In the genomic region with DNA sequence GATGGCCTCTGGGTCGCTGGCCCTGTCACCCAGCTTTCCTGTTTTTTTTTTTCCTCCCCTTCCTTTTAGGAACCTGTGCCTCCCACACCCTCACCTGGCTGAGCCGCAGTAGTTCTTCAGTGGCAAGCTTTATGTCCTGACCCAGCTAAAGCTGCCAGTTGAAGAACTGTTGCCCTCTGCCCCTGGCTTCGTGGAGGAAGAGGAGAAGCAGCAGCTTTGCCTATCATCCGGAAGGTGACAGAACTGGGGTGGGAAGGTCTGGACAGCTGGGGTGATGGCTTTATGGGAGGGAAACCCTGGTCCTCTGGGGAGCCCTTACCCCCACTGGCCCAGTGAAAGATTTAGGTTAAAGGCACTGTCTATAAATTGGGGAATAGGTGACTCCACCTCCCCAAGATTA, we compare ENCODE assay signal across 11 mouse cellular contexts. TPM values are rescaled to one million over a fixed set of nuclear protein-coding genes. Genes with fewer than 3 reads are reported as not detected.
A peak's percentile ranks its signal among the peaks of the same experiment; 100 is the strongest.
DNase-seq lines count a peak whose midpoint lies in the region; ATAC-seq and TF ChIP-seq lines count a peak whose summit lies in the region.
"Had no signal": no experiment of that assay in that cellular context is flagged by ENCODE, and none has a peak within 500 bp of the region (broad histone marks: within the 10 kb centered on the region; RNA-seq: fewer than 3 reads in every experiment).

No protein-coding gene starts in this region.

- H3K36me3 ChIP-seq in heart, embryonic 14.5 days (ENCODE audit: control insufficient read depth, insufficient read depth, low read length), result peaks cover 31% of the 10 kb centered on the region
- H3K36me3 ChIP-seq in midbrain, embryonic 10.5 days, result peaks cover 15% of the 10 kb centered on the region
- H3K36me3 ChIP-seq in midbrain, embryonic 13.5 days, result peaks cover 19% of the 10 kb centered on the region
- peaks cover 3% of the 10 kb centered on the region; the same call in 1 of the 2 replicates for H3K36me3 ChIP-seq in limb, embryonic 11.5 days (ENCODE audit: control insufficient read depth, insufficient read depth, low read length)
- no peaks in the 10 kb centered on the region for H3K36me3 ChIP-seq in stomach, postnatal 0 days (ENCODE audit: control insufficient read depth, insufficient read depth, low read length)

- H3K9me3 ChIP-seq in heart, embryonic 14.5 days (ENCODE audit: control insufficient read depth, low read length), result no peaks in the 10 kb centered on the region
- H3K9me3 ChIP-seq in midbrain, embryonic 10.5 days (replicated peaks), result no peaks in the 10 kb centered on the region
- H3K9me3 ChIP-seq in midbrain, embryonic 13.5 days, result no peaks in the 10 kb centered on the region
- no peaks in the 10 kb centered on the region for H3K9me3 ChIP-seq in limb, embryonic 11.5 days (ENCODE audit: control insufficient read depth, low read length)
- no peaks in the 10 kb centered on the region for H3K9me3 ChIP-seq in stomach, postnatal 0 days (ENCODE audit: control insufficient read depth, low read length)

- H3K27me3 ChIP-seq in heart, embryonic 14.5 days (ENCODE audit: control insufficient read depth, insufficient read depth, low read length), result no peaks in the 10 kb centered on the region
- H3K27me3 ChIP-seq in midbrain, embryonic 10.5 days (ENCODE audit: low read depth, poor library complexity, severe bottlenecking), result peaks cover 15% of the 10 kb centered on the region
- H3K27me3 ChIP-seq in midbrain, embryonic 13.5 days, result peaks cover 4% of the 10 kb centered on the region
- H3K27me3 ChIP-seq in limb, embryonic 11.5 days (ENCODE audit: control insufficient read depth, insufficient read depth, low read length), result no peaks in the 10 kb centered on the region
- no peaks in the 10 kb centered on the region for H3K27me3 ChIP-seq in stomach, postnatal 0 days (ENCODE audit: control insufficient read depth, insufficient read depth, low read length)

- peak overlapping the region in 1 of 2 experiments; percentile 96; a peak in 1 of 4 replicates for H3K4me3 ChIP-seq in heart, embryonic 14.5 days (ENCODE audit: control insufficient read depth in 1 of 2, insufficient read depth in 1 of 2, low read depth in 1 of 2, low read length in 2 of 2)
- peak overlapping the region; percentile 76; the same call in 1 of the 2 replicates for H3K4me3 ChIP-seq in midbrain, embryonic 10.5 days
- H3K4me3 ChIP-seq in midbrain, embryonic 13.5 days (replicated peaks), result no peak overlapping the region
- H3K4me3 ChIP-seq in limb, embryonic 11.5 days (ENCODE audit: low read depth, low read length), result 0 out of 2 replicates have a peak overlapping the region, but pooled peaks have one; percentile 1
- H3K4me3 ChIP-seq in stomach, postnatal 0 days (ENCODE audit: low read depth, low read length), result peak overlapping the region; percentile 69

- peaks cover 28 to 43% of the 10 kb centered on the region in 2 experiments for H3K4me1 ChIP-seq in heart, embryonic 14.5 days (ENCODE audit: control insufficient read depth in 2 of 2, insufficient read depth in 2 of 2, low read length in 2 of 2)
- peaks cover 52% of the 10 kb centered on the region for H3K4me1 ChIP-seq in midbrain, embryonic 10.5 days
- H3K4me1 ChIP-seq in midbrain, embryonic 13.5 days (replicated peaks), result peaks cover 44% of the 10 kb centered on the region
- peaks cover 25% of the 10 kb centered on the region for H3K4me1 ChIP-seq in limb, embryonic 11.5 days (ENCODE audit: control insufficient read depth, insufficient read depth, low read length)
- peaks cover 7% of the 10 kb centered on the region; the same call in 1 of the 2 replicates for H3K4me1 ChIP-seq in stomach, postnatal 0 days (replicated peaks; ENCODE audit: control insufficient read depth, insufficient read depth)

- H3K4me2 ChIP-seq in heart, embryonic 14.5 days (ENCODE audit: low read length), result peak overlapping the region; percentile 91
- no peak overlapping the region for H3K4me2 ChIP-seq in midbrain, embryonic 13.5 days (replicated peaks)
- peak overlapping the region; percentile 96; the same call in 1 of the 2 replicates for H3K4me2 ChIP-seq in limb, embryonic 11.5 days (ENCODE audit: low read depth, severe bottlenecking)
- H3K4me2 ChIP-seq in stomach, postnatal 0 days (replicated peaks; ENCODE audit: low read depth), result peak overlapping the region; percentile 95

- TF ChIP-seq EP300 in stomach, postnatal 0 days (optimal IDR thresholded peaks at IDR 0.05), result no peak

- no peak for DNase-seq in heart, postnatal 14 days
- DNase-seq in midbrain, embryonic 10.5 days (ENCODE audit: low spot score), result no peak
- DNase-seq in limb, embryonic 11.5 days (ENCODE audit: low spot score), result no peak
- no peak for DNase-seq in stomach, postnatal 0 days (ENCODE audit: low spot score)
- no peak for DNase-seq in adrenal gland, adult 8-10 months
- DNase-seq in layer of hippocampus, postnatal 10 days (ENCODE audit: low spot score in 2 of 2), result no peak

- ATAC-seq in heart, embryonic 14.5 days (ENCODE audit: insufficient number of reproducible peaks, insufficient read depth, low FRiP score, low read depth), result no peak
- ATAC-seq in midbrain, embryonic 13.5 days, result no peak
- no peak for ATAC-seq in limb, embryonic 11.5 days (ENCODE audit: insufficient number of reproducible peaks, low FRiP score, low TSS enrichment, low read depth)
- ATAC-seq in stomach, postnatal 0 days (ENCODE audit: low FRiP score, low TSS enrichment), result no peak

- H3K27ac ChIP-seq in heart, embryonic 14.5 days (replicated peaks in 1 of 2; ENCODE audit: control insufficient read depth in 1 of 2, insufficient read depth in 1 of 2, low read depth in 2 of 2, low read length in 2 of 2), result peak overlapping the region in 1 of 2 experiments; percentile 97; a peak in 3 of 4 replicates
- no peak overlapping the region for H3K27ac ChIP-seq in midbrain, embryonic 10.5 days (replicated peaks)
- no peak overlapping the region for H3K27ac ChIP-seq in midbrain, embryonic 13.5 days
- peak overlapping the region; percentile 30; the same call in 1 of the 2 replicates for H3K27ac ChIP-seq in limb, embryonic 11.5 days (replicated peaks; ENCODE audit: low read depth, low read length)
- H3K27ac ChIP-seq in stomach, postnatal 0 days (replicated peaks), result peak overlapping the region; percentile 96; the same call in 1 of the 2 replicates

- 68% methylated on average over 4 of the region's 4 CpGs for WGBS in heart, embryonic 14.5 days
- WGBS in midbrain, embryonic 10.5 days, result 79% methylated on average over 4 of the region's 4 CpGs
- 77% methylated on average over 4 of the region's 4 CpGs for WGBS in midbrain, embryonic 13.5 days
- 55% methylated on average over 4 of the region's 4 CpGs for WGBS in limb, embryonic 11.5 days
- WGBS in stomach, postnatal 0 days, result 58% methylated on average over 4 of the region's 4 CpGs

- peak overlapping the region; percentile 30 for H3K9ac ChIP-seq in heart, embryonic 14.5 days (ENCODE audit: low read length)
- H3K9ac ChIP-seq in midbrain, embryonic 13.5 days (replicated peaks), result no peak overlapping the region
- H3K9ac ChIP-seq in limb, embryonic 11.5 days (ENCODE audit: low read length), result no peak overlapping the region
- 0 out of 2 replicates have a peak overlapping the region, but pooled peaks have one; percentile 8 for H3K9ac ChIP-seq in stomach, postnatal 0 days (ENCODE audit: low read length)

- TF ChIP-seq CTCF in stomach, postnatal 0 days (IDR thresholded peaks at IDR 0.05; ENCODE audit: low read depth), result no peak

- intact Hi-C loops in heart, postnatal 14 days (cut with DNase I), result no loop called here

RNA-seq across cellular contexts. Expression of a gene that starts 2.1 kb away (rescaled TPM):
- polyA plus RNA-seq in heart, embryonic 14.5 days (2014; fragmentation: Nextera tagmentation; extraction: Ambion mirVana), result 10.3 and 13.4 TPM in 2 replicates
- 10 to 100 TPM; 11.8 to 11.9 TPM for total RNA-seq in heart, postnatal 14 days (2021)
- 10.2 and 10.6 TPM in 2 replicates for polyA plus RNA-seq in midbrain, embryonic 10.5 days (2016; fragmentation: Nextera tagmentation; extraction: Ambion mirVana)
- 2.0 and 2.5 TPM in 2 replicates for polyA plus RNA-seq in midbrain, embryonic 13.5 days (2015; fragmentation: Nextera tagmentation; extraction: Ambion mirVana)
- polyA plus RNA-seq in limb, embryonic 11.5 days (2014; fragmentation: Nextera tagmentation; extraction: Ambion mirVana), result 10.4 and 11.3 TPM in 2 replicates
- polyA plus RNA-seq in stomach, postnatal 0 days (2015; fragmentation: Nextera tagmentation; extraction: Ambion mirVana), result 16.0 and 17.2 TPM in 2 replicates
- 10 to 100 TPM; 10.1 to 16.7 (median 13.1) TPM for total RNA-seq in adrenal gland, adult 8-10 months (2022)
- total RNA-seq in layer of hippocampus, postnatal 10 days (2021), result under 1 TPM; 0.31 to 0.73 TPM
- polyA plus RNA-seq: G1E had no signal

RNA-seq across cellular contexts. Expression of a gene that starts 9.1 kb away (rescaled TPM):
- polyA plus RNA-seq in heart, embryonic 14.5 days (2014; fragmentation: Nextera tagmentation; extraction: Ambion mirVana), result 3.1 and 3.7 TPM in 2 replicates
- total RNA-seq in heart, postnatal 14 days (2021), result 10 to 100 TPM in 1 of 2 experiments, 1 to 10 TPM in 1; 9.2 to 10.3 TPM
- 5.7 and 7.5 TPM in 2 replicates for polyA plus RNA-seq in midbrain, embryonic 10.5 days (2016; fragmentation: Nextera tagmentation; extraction: Ambion mirVana)
- polyA plus RNA-seq in midbrain, embryonic 13.5 days (2015; fragmentation: Nextera tagmentation; extraction: Ambion mirVana), result 6.8 and 8.1 TPM in 2 replicates
- polyA plus RNA-seq in limb, embryonic 11.5 days (2014; fragmentation: Nextera tagmentation; extraction: Ambion mirVana), result 3.3 and 3.4 TPM in 2 replicates
- polyA plus RNA-seq in stomach, postnatal 0 days (2015; fragmentation: Nextera tagmentation; extraction: Ambion mirVana), result 2.6 and 2.7 TPM in 2 replicates
- 10 to 100 TPM; 19.3 to 21.7 (median 20.2) TPM for total RNA-seq in adrenal gland, adult 8-10 months (2022)
- total RNA-seq in layer of hippocampus, postnatal 10 days (2021), result 10 to 100 TPM; 18.7 to 18.9 TPM

RNA-seq across cellular contexts. Expression of a gene that starts 23.0 kb away (rescaled TPM):
- 46.8 and 48.2 TPM in 2 replicates for polyA plus RNA-seq in heart, embryonic 14.5 days (2014; fragmentation: Nextera tagmentation; extraction: Ambion mirVana)
- 10 to 100 TPM; 84.8 to 93.3 TPM for total RNA-seq in heart, postnatal 14 days (2021)
- 67.3 and 72.2 TPM in 2 replicates for polyA plus RNA-seq in midbrain, embryonic 10.5 days (2016; fragmentation: Nextera tagmentation; extraction: Ambion mirVana)
- 58.2 and 61.8 TPM in 2 replicates for polyA plus RNA-seq in midbrain, embryonic 13.5 days (2015; fragmentation: Nextera tagmentation; extraction: Ambion mirVana)
- 111 and 123 TPM in 2 replicates for polyA plus RNA-seq in limb, embryonic 11.5 days (2014; fragmentation: Nextera tagmentation; extraction: Ambion mirVana)
- 15.8 and 16.0 TPM in 2 replicates for polyA plus RNA-seq in stomach, postnatal 0 days (2015; fragmentation: Nextera tagmentation; extraction: Ambion mirVana)
- total RNA-seq in adrenal gland, adult 8-10 months (2022), result 100 to 1,000 TPM; 155 to 170 (median 167) TPM
- total RNA-seq in layer of hippocampus, postnatal 10 days (2021), result 100 to 1,000 TPM; 113 to 123 TPM

RNA-seq across cellular contexts. Expression of a gene that starts 24.2 kb away (rescaled TPM):
- not detected in 2 replicates for polyA plus RNA-seq in heart, embryonic 14.5 days (2014; fragmentation: Nextera tagmentation; extraction: Ambion mirVana)
- total RNA-seq in heart, postnatal 14 days (2021), result not detected
- polyA plus RNA-seq in midbrain, embryonic 10.5 days (2016; fragmentation: Nextera tagmentation; extraction: Ambion mirVana), result not detected in 2 replicates
- 0.07 TPM in 1 of 2 replicates, not detected in the other for polyA plus RNA-seq in midbrain, embryonic 13.5 days (2015; fragmentation: Nextera tagmentation; extraction: Ambion mirVana)
- polyA plus RNA-seq in limb, embryonic 11.5 days (2014; fragmentation: Nextera tagmentation; extraction: Ambion mirVana), result 0.52 TPM in 1 of 2 replicates, not detected in the other
- polyA plus RNA-seq in stomach, postnatal 0 days (2015; fragmentation: Nextera tagmentation; extraction: Ambion mirVana), result 17.8 and 19.7 TPM in 2 replicates
- total RNA-seq in adrenal gland, adult 8-10 months (2022), result under 1 TPM in 3 of 4 experiments, not detected in 1; 0.31 to 0.41 (median 0.38) TPM
- total RNA-seq in layer of hippocampus, postnatal 10 days (2021), result under 1 TPM; 0.49 to 0.64 TPM
- total RNA-seq: hematopoietic stem cell, adult 5-6 weeks; left cerebral cortex, postnatal 25 days had no signal

RNA-seq across cellular contexts. Expression of a gene that starts 41.1 kb away (rescaled TPM):
- polyA plus RNA-seq in heart, embryonic 14.5 days (2014; fragmentation: Nextera tagmentation; extraction: Ambion mirVana), result 27.8 and 32.4 TPM in 2 replicates
- 10 to 100 TPM; 24.8 to 31.9 TPM for total RNA-seq in heart, postnatal 14 days (2021)
- 69.6 and 70.2 TPM in 2 replicates for polyA plus RNA-seq in midbrain, embryonic 10.5 days (2016; fragmentation: Nextera tagmentation; extraction: Ambion mirVana)
- 27.5 and 31.5 TPM in 2 replicates for polyA plus RNA-seq in midbrain, embryonic 13.5 days (2015; fragmentation: Nextera tagmentation; extraction: Ambion mirVana)
- polyA plus RNA-seq in limb, embryonic 11.5 days (2014; fragmentation: Nextera tagmentation; extraction: Ambion mirVana), result 174 and 194 TPM in 2 replicates
- polyA plus RNA-seq in stomach, postnatal 0 days (2015; fragmentation: Nextera tagmentation; extraction: Ambion mirVana), result 53.7 and 69.1 TPM in 2 replicates
- 10 to 100 TPM in 3 of 4 experiments, 1 to 10 TPM in 1; 9.0 to 31.5 (median 14.5) TPM for total RNA-seq in adrenal gland, adult 8-10 months (2022)
- total RNA-seq in layer of hippocampus, postnatal 10 days (2021), result 10 to 100 TPM; 30.8 to 38.9 TPM
- polyA plus RNA-seq: G1E had no signal

Comparison
In these comparisons a context has a peak if more than half of its experiments do, and no peak if none do; other contexts are left out.
1. H3K27ac ChIP-seq: peak in limb, embryonic 11.5 days (single experiment) and stomach, postnatal 0 days (single experiment); none in midbrain, embryonic 10.5 days (single experiment) and midbrain, embryonic 13.5 days (single experiment).
2. H3K9ac ChIP-seq: peak in heart, embryonic 14.5 days (single experiment) and stomach, postnatal 0 days (single experiment); none in midbrain, embryonic 13.5 days (single experiment) and limb, embryonic 11.5 days (single experiment).